Mouse (Mus musculus) midbrain, postnatal 0 days (tissue): ENCODE measurements around the gene Olfr49. TPM values are rescaled to one million over a fixed set of nuclear protein-coding genes. Genes with fewer than 3 reads are reported as not detected.
A peak's percentile ranks its signal among the peaks of the same experiment; 100 is the strongest.

ENCODE experiments used
- ATAC-seq: fragments of 200-750 bp; cut with Nextera tagmentation; 2 replicates; pipeline ENCODE4 v1.8.0; 2017; ENCODE audit warnings: moderate number of reproducible peaks, mild to moderate bottlenecking, moderate TSS enrichment, moderate library complexity; ENCODE audit not compliant: low FRiP score
- DNase-seq: peaks from one replicate; pipeline ENCODE4 v3.0.0-alpha.2; 2015; ENCODE audit warnings: low spot score
- H3K27ac ChIP-seq: fragments of 300-500 bp; sonication (generic); 2 replicates; pipeline ENCODE4 v1.5.1; 2014; ENCODE audit warnings: low read depth, mild to moderate bottlenecking, low read length, mixed read lengths
- H3K27me3 ChIP-seq: fragments of 300-500 bp; sonication (generic); 2 replicates; pipeline ENCODE4 v1.6.1; 2014; ENCODE audit warnings: low read length, control low read depth, mixed read lengths; ENCODE audit not compliant: insufficient read depth
- H3K36me3 ChIP-seq: fragments of 300-500 bp; sonication (generic); 2 replicates; pipeline ENCODE4 v1.6.1; 2014; ENCODE audit warnings: low read length, control low read depth, mixed read lengths; ENCODE audit not compliant: insufficient read depth
- H3K4me1 ChIP-seq: fragments of 300-500 bp; sonication (generic); 2 replicates; pipeline ENCODE4 v1.6.1; 2014; ENCODE audit warnings: mild to moderate bottlenecking, control low read depth, antibody characterized with exemption, low read length, mixed read lengths; ENCODE audit not compliant: insufficient read depth
- H3K4me2 ChIP-seq: fragments of 300-500 bp; sonication (generic); 2 replicates; pipeline ENCODE4 v1.6.1; 2014; ENCODE audit warnings: low read depth, mild to moderate bottlenecking, low read length, mixed read lengths; ENCODE audit not compliant: poor library complexity, severe bottlenecking
- H3K4me3 ChIP-seq: fragments of 300-500 bp; sonication (generic); 2 replicates; pipeline ENCODE4 v1.5.1; 2014; ENCODE audit warnings: low read depth, mild to moderate bottlenecking, low read length, moderate library complexity
- H3K9ac ChIP-seq: fragments of 300-500 bp; sonication (generic); replicated peaks from 2 replicates; pipeline ENCODE4 v1.6.1; 2014; ENCODE audit warnings: mild to moderate bottlenecking, low read length, moderate library complexity, mixed read lengths; ENCODE audit not compliant: poor library complexity, severe bottlenecking
- H3K9me3 ChIP-seq: fragments of 300-500 bp; sonication (generic); 2 replicates; pipeline ENCODE4 v1.6.1; 2016; ENCODE audit warnings: low read length, control low read depth
- CTCF ChIP-seq: IDR thresholded peaks from 2 replicates; pipeline ENCODE4 v1.5.1; 2016; ENCODE audit warnings: antibody characterized with exemption, mild to moderate bottlenecking
- WGBS: fragments of 180-500 bp; shearing (Covaris S2); extraction: QIAGEN DNeasy Blood & Tissue Kit; methylation state at CpG from one replicate; pipeline ENCODE4 v1.1.7; 2014; 5-methylcytosine and 5-hydroxymethylcytosine counted together
- polyA plus RNA-seq: library from polyadenylated mRNA; unstranded; fragments of >200 nt; fragmentation: Nextera tagmentation; extraction: Ambion mirVana; gene quantifications from 2 replicates; pipeline ENCODE4 v1.2.1, GENCODE M21; 2015
- total RNA-seq: library from RNA; depleted of rRNA; stranded (reverse); fragments of >200 nt; gene quantifications from 2 replicates; pipeline ENCODE4 v1.2.3, GENCODE M21; 2014

Gene Olfr49
- total and polyA plus RNA-seq, 2 experiments from 2014 or later: not detected

- Histone ChIP-seq H3K9me3 (no peaks in the 10 kb centered on the region), H3K36me3 (peaks cover 12% of the 10 kb centered on the region), H3K9ac (no peak overlapping the region; the same call in 1 of the 2 replicates), H3K4me1 (peaks cover 3% of the 10 kb centered on the region; the same call in 1 of the 2 replicates), H3K27me3 (no peaks in the 10 kb centered on the region), H3K27ac (no peak overlapping the region), H3K4me2 (no peak overlapping the region), H3K4me3 (no peak overlapping the region)
- ATAC-seq (no peak), DNase-seq (no peak)
- no peak for TF ChIP-seq CTCF
- WGBS: 89% methylated on average over 4 of the region's 4 CpGs
These were observed 34.6 kb downstream of the Olfr49 start for GRCm38 (mm10) chr14:54250122-54250521.

GRCm38 (mm10) chr14:54249326-54249725 lies 35.4 kb downstream of the Olfr49 start:
- H3K4me2 ChIP-seq: no peak overlapping the region
- H3K36me3 ChIP-seq: peaks cover 12% of the 10 kb centered on the region
- 64% methylated on average over 9 of the region's 9 CpGs for WGBS
- TF ChIP-seq CTCF: no peak
- H3K9ac ChIP-seq: peak overlapping the region; percentile 4; the same call in 1 of the 2 replicates
- no peak for ATAC-seq
- H3K27me3 ChIP-seq: no peaks in the 10 kb centered on the region
- H3K4me1 ChIP-seq: peaks cover 3% of the 10 kb centered on the region; the same call in 1 of the 2 replicates
- no peak for DNase-seq
- H3K4me3 ChIP-seq: no peak overlapping the region
- H3K27ac ChIP-seq: no peak overlapping the region
- H3K9me3 ChIP-seq: no peaks in the 10 kb centered on the region

DNA sequence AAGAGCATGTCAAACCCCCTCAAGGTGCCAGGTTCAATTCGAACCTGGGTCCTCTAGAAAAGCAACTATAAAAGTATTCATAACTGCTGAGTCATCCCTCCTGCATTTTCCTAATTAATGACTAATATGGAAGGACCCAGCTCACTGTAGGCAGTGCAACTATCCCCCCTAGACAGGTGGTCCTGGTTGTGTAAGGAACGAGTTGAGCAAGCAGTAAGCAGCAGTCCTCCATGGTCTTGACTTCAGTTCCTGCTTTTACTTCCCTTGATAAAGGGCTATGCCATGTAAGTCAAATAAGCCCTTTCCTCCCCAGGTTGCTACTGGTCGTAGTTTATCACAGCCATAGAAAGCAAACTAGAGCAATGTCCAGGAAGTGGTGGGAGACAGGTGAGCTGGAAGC lies 38.5 kb downstream of the Olfr49 start:
- H3K4me3 ChIP-seq: no peak overlapping the region
- no peak for DNase-seq
- H3K4me2 ChIP-seq: no peak overlapping the region
- H3K27ac ChIP-seq: no peak overlapping the region
- no peak for TF ChIP-seq CTCF
- H3K9me3 ChIP-seq: no peaks in the 10 kb centered on the region
- no peak for ATAC-seq
- H3K4me1 ChIP-seq: no peaks in the 10 kb centered on the region
- H3K27me3 ChIP-seq: no peaks in the 10 kb centered on the region
- H3K36me3 ChIP-seq: peaks cover 25% of the 10 kb centered on the region
- no peak overlapping the region for H3K9ac ChIP-seq
- WGBS: 96% methylated on average over 3 of the region's 3 CpGs

DNA sequence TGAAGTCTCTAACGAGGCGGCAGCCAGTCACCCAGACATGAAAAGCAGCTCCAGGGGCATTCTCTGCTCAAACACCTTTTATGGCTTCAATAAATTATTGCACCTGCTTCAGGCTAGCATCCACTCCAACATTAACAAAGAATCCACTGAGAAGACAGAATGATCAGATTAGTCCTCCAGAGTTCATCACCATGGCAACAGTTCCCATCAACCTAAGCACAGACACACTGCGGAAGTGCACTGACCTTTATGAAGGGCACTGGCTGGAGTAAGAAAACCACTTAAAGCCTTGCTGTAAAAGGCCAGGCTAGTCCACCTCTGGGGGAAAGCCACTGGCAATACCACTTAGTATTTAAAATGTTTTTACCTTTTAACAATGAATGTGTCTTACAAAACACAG lies 40.6 kb downstream of the Olfr49 start:
- peak overlapping the region; percentile 38; the same call in 1 of the 2 replicates for H3K27ac ChIP-seq
- no peaks in the 10 kb centered on the region for H3K4me1 ChIP-seq
- ATAC-seq (no peak; the same call in 1 of the 2 replicates), DNase-seq (peak; percentile 45)
- no peak overlapping the region for H3K4me3 ChIP-seq
- H3K9ac ChIP-seq: no peak overlapping the region
- 29% methylated on average over 3 of the region's 3 CpGs for whole genome bisulfite sequencing
- no peak overlapping the region for H3K4me2 ChIP-seq
- H3K9me3 ChIP-seq: no peaks in the 10 kb centered on the region
- H3K27me3 ChIP-seq: no peaks in the 10 kb centered on the region
- no peak for TF ChIP-seq CTCF
- H3K36me3 ChIP-seq: peaks cover 32% of the 10 kb centered on the region

- H3K4me1 ChIP-seq: no peaks in the 10 kb centered on the region
- WGBS: 83% methylated on average over 5 of the region's 5 CpGs
These were observed 44.2 kb downstream of the Olfr49 start for GRCm38 (mm10) chr14:54240542-54240941.

DNA sequence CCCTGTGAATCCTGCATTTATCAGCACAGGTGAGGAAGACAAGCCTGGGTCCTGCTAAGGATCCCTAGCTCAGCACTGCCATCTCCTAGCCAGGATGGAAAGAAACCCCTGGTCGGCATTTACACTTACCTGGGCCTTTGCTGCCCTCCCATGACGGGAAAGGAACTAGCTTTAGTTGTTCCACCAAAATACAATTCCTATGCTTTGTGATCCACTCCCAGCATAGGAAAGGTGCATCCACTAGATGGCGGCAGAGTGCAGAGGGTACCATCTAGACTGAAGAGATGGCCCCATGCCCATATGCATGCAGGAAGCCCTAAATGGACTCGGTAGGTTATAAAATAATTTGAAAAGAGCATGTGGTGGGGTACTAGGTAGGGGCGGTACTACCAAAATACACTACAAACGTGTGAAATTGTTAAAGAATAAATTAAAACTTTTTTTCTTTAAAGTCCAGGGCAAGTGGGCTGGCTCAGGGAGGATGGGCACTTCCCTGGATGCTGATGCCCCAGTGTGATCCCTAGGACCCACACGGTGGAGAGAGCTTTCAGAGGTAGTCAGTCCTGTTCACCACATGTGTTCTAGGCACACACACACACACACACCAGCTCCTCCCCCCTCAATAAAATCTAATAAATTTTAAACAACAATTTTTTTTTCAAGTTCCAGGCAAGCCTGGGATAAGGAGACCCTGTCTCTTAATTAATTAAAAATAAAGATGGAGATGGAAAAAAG lies 45.6 kb downstream of the Olfr49 start:
- Histone ChIP-seq H3K27me3 (no peaks in the 10 kb centered on the region), H3K9ac (no peak overlapping the region), H3K4me1 (no peaks in the 10 kb centered on the region), H3K4me3 (no peak overlapping the region), H3K27ac (no peak overlapping the region), H3K36me3 (peaks cover 25% of the 10 kb centered on the region), H3K9me3 (no peaks in the 10 kb centered on the region), H3K4me2 (no peak overlapping the region)
- peak; percentile 91 for TF ChIP-seq CTCF
- DNase-seq (peak; percentile 80), ATAC-seq (peak; percentile 24; the same call in 1 of the 2 replicates)
- 18% methylated on average over 7 of the region's 7 CpGs for WGBS

More at GRCm38 (mm10) chr14:54240542-54240941, 44.2 kb downstream of the Olfr49 start:
- Histone ChIP-seq H3K27ac (no peak overlapping the region), H3K27me3 (no peaks in the 10 kb centered on the region), H3K4me3 (no peak overlapping the region), H3K4me2 (no peak overlapping the region), H3K9me3 (no peaks in the 10 kb centered on the region), H3K9ac (no peak overlapping the region), H3K36me3 (peaks cover 22% of the 10 kb centered on the region)
- TF ChIP-seq CTCF: no peak
- ATAC-seq: no peak
- DNase-seq: no peak
